Mouse (Mus musculus) midbrain, embryonic 16.5 days (tissue): Measurements from ENCODE around the gene Rpl15. TPM values are rescaled to one million over a fixed set of nuclear protein-coding genes. Genes with fewer than 3 reads are reported as not detected.
"Not testable (repeated sequence)": the region's sequence is repeated elsewhere in the genome, so short reads cannot be mapped to it uniquely, and the experiment has no call there.

ENCODE experiments used
- ATAC-seq: fragments of 200-750 bp; cut with Nextera tagmentation; 2 replicates; pipeline ENCODE4 v1.8.0; 2017; ENCODE audit warnings: moderate TSS enrichment
- H3K27ac ChIP-seq: fragments of 300-500 bp; sonication (generic); 2 replicates; pipeline ENCODE4 v1.5.1; 2014; ENCODE audit warnings: mild to moderate bottlenecking, low read length, mixed read lengths
- H3K27me3 ChIP-seq: fragments of 300-500 bp; sonication (generic); 2 replicates; pipeline ENCODE4 v1.6.1; 2014; ENCODE audit warnings: low read depth, low read length, mixed read lengths; ENCODE audit not compliant: control insufficient read depth, insufficient read depth
- H3K36me3 ChIP-seq: fragments of 300-500 bp; sonication (generic); 2 replicates; pipeline ENCODE4 v1.6.1; 2014; ENCODE audit warnings: mild to moderate bottlenecking, low read length, moderate library complexity, mixed read lengths; ENCODE audit not compliant: control insufficient read depth, insufficient read depth
- H3K4me1 ChIP-seq: fragments of 300-500 bp; sonication (generic); 2 replicates; pipeline ENCODE4 v1.6.1; 2014; ENCODE audit warnings: mild to moderate bottlenecking, low read length, mixed read lengths; ENCODE audit not compliant: control insufficient read depth, insufficient read depth
- H3K4me2 ChIP-seq: fragments of 300-500 bp; sonication (generic); 2 replicates; pipeline ENCODE4 v1.6.1; 2014; ENCODE audit warnings: mild to moderate bottlenecking, low read length, mixed read lengths
- H3K4me3 ChIP-seq: fragments of 300-500 bp; sonication (generic); 2 replicates; pipeline ENCODE4 v1.5.1; 2014; ENCODE audit warnings: low read depth, mild to moderate bottlenecking, low read length, moderate library complexity, mixed read lengths
- H3K9ac ChIP-seq: fragments of 300-500 bp; sonication (generic); 2 replicates; pipeline ENCODE4 v1.6.1; 2014; ENCODE audit warnings: low read depth, low read length, mixed read lengths
- H3K9me3 ChIP-seq: fragments of 300-500 bp; sonication (generic); replicated peaks from 2 replicates; pipeline ENCODE4 v1.6.1; 2014; ENCODE audit warnings: mild to moderate bottlenecking, low read length, mixed read lengths; ENCODE audit not compliant: control insufficient read depth, poor library complexity, severe bottlenecking
- WGBS: fragments of 180-500 bp; shearing (Covaris S2); extraction: QIAGEN DNeasy Blood & Tissue Kit; methylation state at CpG from one replicate; pipeline ENCODE4 v1.1.7; 2014; 5-methylcytosine and 5-hydroxymethylcytosine counted together
- polyA plus RNA-seq: library from polyadenylated mRNA; unstranded; fragments of >200 nt; fragmentation: Nextera tagmentation; extraction: Ambion mirVana; gene quantifications from 2 replicates; pipeline ENCODE4 v1.2.1, GENCODE M21; 2015

Rpl15 gene
- polyA plus RNA-seq, 1 experiment from 2014 or later, result 261 TPM

DNA sequence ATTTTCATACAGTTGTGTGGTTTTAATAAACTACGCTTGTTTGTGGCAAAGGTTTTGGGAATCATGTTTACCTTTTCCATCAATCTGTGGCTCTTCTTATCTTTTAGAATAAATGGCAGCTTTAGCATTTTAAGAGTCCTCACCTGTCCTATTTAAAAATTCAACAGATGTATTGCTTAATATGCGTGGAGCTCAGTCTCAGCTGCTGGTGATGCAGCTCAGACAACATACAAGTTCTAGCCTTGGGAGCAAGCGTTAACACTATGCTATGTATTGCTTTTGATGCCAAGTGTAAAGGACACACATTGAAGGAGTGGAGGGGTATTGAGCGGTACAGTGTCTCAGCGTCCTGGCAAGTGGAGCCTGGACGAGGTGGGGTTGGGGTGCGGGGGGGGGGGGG is 475 bp upstream of the Rpl15 start:
- 0 out of 2 replicates have a peak, but pooled peaks have one; percentile 11 for ATAC-seq
- Histone ChIP-seq H3K4me1 (peaks cover 19% of the 10 kb centered on the region), H3K9ac (peak overlapping the region; percentile 70), H3K4me2 (peak overlapping the region; percentile 72), H3K4me3 (peak overlapping the region; percentile 88), H3K27me3 (no peaks in the 10 kb centered on the region), H3K9me3 (no peaks in the 10 kb centered on the region), H3K27ac (peak overlapping the region; percentile 73; the same call in 1 of the 2 replicates), H3K36me3 (peaks cover 6% of the 10 kb centered on the region; the same call in 1 of the 2 replicates)
- WGBS, result 3% methylated on average over 7 of the region's 7 CpGs

DNA sequence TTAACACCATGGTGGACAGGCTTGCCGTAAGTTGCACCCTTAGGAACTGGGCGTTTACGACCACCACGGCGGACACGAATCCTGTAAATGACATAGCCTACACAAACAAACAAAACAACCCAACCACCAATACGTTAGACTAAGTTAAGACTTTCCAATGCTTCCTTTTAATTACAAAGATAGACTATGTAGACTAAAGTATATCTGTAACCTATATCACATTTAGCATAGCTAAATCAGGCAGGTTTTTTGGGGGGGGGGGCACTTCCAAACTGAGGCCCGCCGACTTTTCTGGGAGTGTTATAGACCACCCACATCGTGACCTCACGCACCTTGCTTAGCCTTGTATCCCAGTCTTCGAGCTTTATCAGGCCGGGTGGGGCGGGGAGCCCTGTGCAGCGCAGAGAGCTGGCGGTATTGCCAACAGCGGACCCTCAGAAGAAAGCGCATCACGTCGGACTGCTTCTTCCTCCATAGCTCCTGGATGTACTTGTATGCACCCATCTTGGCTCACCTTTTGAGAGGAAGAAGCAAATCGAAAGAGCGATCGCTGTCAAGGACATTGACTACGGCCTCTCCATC is 1.2 kb downstream of the Rpl15 start:
- WGBS, result under 1% methylated on average over 20 of the region's 24 CpGs
- Histone ChIP-seq H3K4me2 (peak overlapping the region; percentile 88), H3K4me3 (peak overlapping the region; percentile 88), H3K9ac (peak overlapping the region; percentile 99), H3K4me1 (peaks cover 19% of the 10 kb centered on the region), H3K27ac (peak overlapping the region; percentile 86)
- ATAC-seq, result peak; percentile 12; the same call in 1 of the 2 replicates
- not testable (repeated sequence) for H3K36me3 ChIP-seq, H3K9me3 ChIP-seq, H3K27me3 ChIP-seq

DNA sequence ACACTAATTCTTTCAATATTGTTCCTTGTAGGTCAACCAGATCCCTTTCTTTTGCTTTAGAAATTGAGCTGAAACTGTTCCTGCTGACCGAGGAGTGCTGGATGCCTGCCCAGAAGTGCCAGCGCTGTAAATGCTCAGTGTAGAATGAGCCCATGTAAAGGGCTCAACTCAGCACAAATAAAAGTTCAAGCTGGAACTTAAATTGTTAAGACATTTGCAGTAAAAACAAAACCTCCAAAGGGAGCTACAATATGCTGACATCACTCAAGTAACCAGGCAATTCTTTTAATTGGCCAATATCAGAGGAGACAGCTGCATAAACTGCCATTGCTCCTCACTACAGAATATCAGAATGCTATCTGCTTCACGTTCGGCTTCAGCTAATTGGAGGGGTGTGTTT is 7.8 kb downstream of the Rpl15 start:
- Histone ChIP-seq H3K36me3 (peaks cover 19% of the 10 kb centered on the region; the same call in 1 of the 2 replicates), H3K27me3 (no peaks in the 10 kb centered on the region), H3K9ac (no peak overlapping the region), H3K4me1 (peaks cover 7% of the 10 kb centered on the region), H3K9me3 (no peaks in the 10 kb centered on the region), H3K4me3 (no peak overlapping the region), H3K4me2 (no peak overlapping the region), H3K27ac (no peak overlapping the region)
- 46% methylated on average over 4 of the region's 4 CpGs for WGBS
- no peak for ATAC-seq

DNA sequence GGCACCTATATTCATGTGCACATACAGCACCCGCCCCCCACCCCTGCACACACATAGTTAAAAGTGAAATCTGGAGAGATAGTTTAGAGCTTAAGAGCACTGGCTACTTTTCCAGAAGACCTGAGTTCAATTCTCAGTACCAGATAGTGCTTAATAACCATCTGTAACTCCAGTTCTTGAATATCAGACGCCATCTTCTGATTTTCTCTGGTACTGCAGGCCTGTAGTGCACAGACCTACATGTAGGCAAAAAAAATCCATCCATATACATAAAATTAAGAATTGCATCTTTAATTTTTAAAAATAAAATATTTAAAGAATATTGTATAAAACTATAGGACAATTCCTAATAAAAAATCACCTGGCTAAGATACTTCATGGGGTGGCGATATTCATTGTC is 10.0 kb downstream of the Rpl15 start:
- no peaks in the 10 kb centered on the region for H3K9me3 ChIP-seq
- H3K4me2 ChIP-seq, result no peak overlapping the region
- no peak overlapping the region for H3K4me3 ChIP-seq
- peaks cover 10% of the 10 kb centered on the region; the same call in 1 of the 2 replicates for H3K36me3 ChIP-seq
- no peaks in the 10 kb centered on the region for H3K27me3 ChIP-seq
- H3K4me1 ChIP-seq, result peaks cover 3% of the 10 kb centered on the region; the same call in 1 of the 2 replicates
- no peak for ATAC-seq
- WGBS, result 86% methylated on average over 3 of the region's 3 CpGs
- no peak overlapping the region for H3K9ac ChIP-seq
- no peak overlapping the region for H3K27ac ChIP-seq

DNA sequence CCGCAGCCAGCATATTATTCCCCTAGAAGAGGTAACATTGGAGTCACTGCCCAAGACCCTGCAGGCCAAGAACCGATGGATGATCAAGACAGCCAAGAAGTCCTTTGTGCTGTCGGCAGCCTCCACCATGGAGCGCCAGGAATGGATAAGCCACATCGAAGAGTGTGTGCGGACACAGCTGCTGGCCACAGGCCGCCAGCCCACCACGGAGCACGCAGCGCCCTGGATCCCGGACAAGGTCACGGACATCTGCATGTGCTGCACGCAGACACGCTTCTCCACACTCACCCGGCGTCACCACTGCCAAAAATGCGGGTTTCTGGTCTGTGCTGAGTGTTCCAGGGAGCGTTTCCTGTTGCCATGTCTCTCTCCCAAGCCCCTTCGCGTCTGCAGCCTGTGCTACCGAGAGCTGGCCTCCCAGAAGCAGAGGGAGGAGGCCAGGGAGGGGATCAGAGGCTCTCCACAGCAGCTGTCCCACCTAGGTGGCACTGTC is 28.5 kb downstream of the Rpl15 start:
- Histone ChIP-seq H3K27ac (no peak overlapping the region), H3K4me1 (no peaks in the 10 kb centered on the region), H3K4me3 (no peak overlapping the region), H3K27me3 (no peaks in the 10 kb centered on the region), H3K36me3 (no peaks in the 10 kb centered on the region), H3K4me2 (no peak overlapping the region), H3K9me3 (no peaks in the 10 kb centered on the region), H3K9ac (no peak overlapping the region)
- WGBS, result 88% methylated on average over 21 of the region's 21 CpGs
- no peak for ATAC-seq

DNA sequence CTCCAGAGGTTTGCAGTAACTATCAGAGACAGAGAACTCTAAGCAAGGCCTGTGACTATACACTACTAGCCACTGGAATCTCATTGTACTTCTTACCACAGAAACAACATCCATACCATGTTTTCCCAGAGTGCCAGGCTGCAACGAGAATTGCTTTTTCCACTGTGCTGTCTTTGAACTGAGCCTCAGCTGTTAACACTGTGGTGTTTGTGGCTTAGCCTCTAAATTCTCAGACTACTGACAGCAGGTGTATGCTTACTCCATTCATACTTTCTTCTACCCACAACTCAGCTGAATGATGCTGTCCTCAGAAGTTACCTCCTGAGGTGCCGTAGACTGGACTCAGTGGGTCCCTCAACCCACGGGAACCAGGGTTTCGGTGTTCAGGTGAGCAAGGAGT is 29.4 kb downstream of the Rpl15 start:
- no peak overlapping the region for H3K9ac ChIP-seq
- no peak overlapping the region for H3K27ac ChIP-seq
- H3K4me3 ChIP-seq, result no peak overlapping the region
- no peak for ATAC-seq
- no peaks in the 10 kb centered on the region for H3K36me3 ChIP-seq
- H3K4me2 ChIP-seq, result no peak overlapping the region
- H3K4me1 ChIP-seq, result no peaks in the 10 kb centered on the region
- H3K27me3 ChIP-seq, result no peaks in the 10 kb centered on the region
- 89% methylated on average over 4 of the region's 4 CpGs for WGBS
- H3K9me3 ChIP-seq, result no peaks in the 10 kb centered on the region

DNA sequence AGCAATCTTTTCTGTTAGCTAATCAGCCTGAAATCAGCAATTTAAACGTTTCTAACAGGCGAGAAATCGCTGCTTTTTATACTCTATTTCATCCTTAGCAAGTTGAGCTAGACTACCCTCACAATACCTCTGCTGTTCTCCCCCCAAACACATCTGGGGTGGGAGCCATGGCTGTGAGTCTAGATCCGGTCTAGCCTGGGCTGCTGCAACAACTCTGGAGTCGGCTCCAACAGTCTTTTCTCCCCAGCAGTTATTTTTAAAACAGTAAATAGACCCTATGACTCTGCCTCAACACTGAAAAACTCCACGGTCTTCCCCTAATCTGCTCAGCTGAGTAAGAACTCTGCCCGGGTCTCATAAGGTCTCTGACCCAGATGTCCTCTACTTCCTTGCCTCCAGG is 31.1 kb downstream of the Rpl15 start:
- Histone ChIP-seq H3K4me3 (no peak overlapping the region), H3K9ac (no peak overlapping the region), H3K27ac (no peak overlapping the region), H3K36me3 (no peaks in the 10 kb centered on the region), H3K4me2 (no peak overlapping the region), H3K4me1 (no peaks in the 10 kb centered on the region), H3K27me3 (no peaks in the 10 kb centered on the region), H3K9me3 (no peaks in the 10 kb centered on the region)
- ATAC-seq, result no peak
- WGBS, result 74% methylated on average over 7 of the region's 7 CpGs

DNA sequence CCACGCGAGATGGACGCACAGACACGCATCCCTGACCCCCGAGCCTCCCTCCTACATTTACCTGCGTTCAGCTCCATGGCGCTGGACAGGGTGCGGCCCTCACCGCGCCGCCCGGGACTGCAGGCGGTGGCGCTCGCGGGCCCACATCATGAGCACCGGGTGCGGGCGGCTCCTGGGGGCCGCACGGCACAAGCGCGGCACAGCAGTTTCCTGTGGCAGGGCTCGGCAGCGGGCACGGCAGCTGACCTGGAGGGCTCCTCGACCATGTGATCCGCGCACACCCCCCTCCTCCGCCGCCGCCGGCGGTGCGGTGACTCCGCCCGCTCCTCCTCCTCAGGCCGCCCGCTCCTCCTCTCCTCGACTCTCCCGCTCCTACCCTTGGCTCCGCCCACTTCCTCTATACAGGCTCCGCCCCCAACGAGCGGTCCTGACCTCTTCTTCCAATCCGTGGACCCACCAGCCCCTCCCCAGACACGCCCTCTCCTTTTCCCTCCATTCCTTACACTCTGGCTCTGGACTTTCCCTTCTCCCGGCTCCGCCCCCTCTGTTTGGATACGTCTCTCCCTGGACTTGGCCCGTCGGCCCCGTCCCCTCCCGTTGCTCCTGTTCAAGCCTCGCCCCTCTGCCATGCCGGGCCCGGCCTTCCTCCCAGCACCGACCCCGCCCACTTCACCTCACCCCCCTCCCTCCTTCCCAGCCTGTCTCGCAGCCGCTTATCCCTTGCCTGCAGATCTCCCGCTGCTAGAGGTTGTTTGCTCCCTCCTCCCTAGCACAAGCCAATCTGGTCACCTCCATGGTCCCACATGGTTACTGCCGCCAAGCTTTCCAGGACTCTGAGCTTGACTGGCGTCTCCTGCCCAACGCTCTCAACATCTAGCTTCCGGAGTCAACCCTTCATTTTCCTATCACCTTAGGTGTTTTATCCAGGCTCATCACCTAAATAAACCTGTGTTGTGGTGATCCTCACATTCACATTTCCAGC is 32.1 kb downstream of the Rpl15 start, which contains the start of gene Nr1d2:
TSS of gene Nr1d2 (minus strand) at position 378 of the 982 bp plus-strand sequence.
- peak within 1 kb of the TSS; percentile 78 for H3K4me2 ChIP-seq
- no peaks in the 10 kb centered on the region for H3K9me3 ChIP-seq
- H3K9ac ChIP-seq, result peak within 1 kb of the TSS; percentile 73
- ATAC-seq, result peak; percentile 91
- peak within 1 kb of the TSS; percentile 82 for H3K27ac ChIP-seq
- no peaks in the 10 kb centered on the region for H3K27me3 ChIP-seq
- no peaks in the 10 kb centered on the region for H3K36me3 ChIP-seq
- peak within 1 kb of the TSS; percentile 89 for H3K4me3 ChIP-seq
- H3K4me1 ChIP-seq, result no peaks in the 10 kb centered on the region
- WGBS, result under 1% methylated on average over 64 of the region's 66 CpGs
